Mouse (Mus musculus) ES-E14 (cell line): ENCODE data around the gene Paf1. TPM values are rescaled to one million over a fixed set of nuclear protein-coding genes. Genes with fewer than 3 reads are reported as not detected.

Experiments used
- DNase-seq: peaks from one replicate; pipeline ENCODE4 v3.0.0-alpha.2; 2013; ENCODE audit warnings: low read depth, low spot score
- H3K27ac ChIP-seq: 2 replicates; pipeline ENCODE4 v1.5.1; 2012; ENCODE audit warnings: low read depth, mild to moderate bottlenecking, low read length, moderate library complexity, mixed read lengths; ENCODE audit not compliant: poor library complexity, insufficient read depth, severe bottlenecking
- H3K36me3 ChIP-seq: 2 replicates; pipeline ENCODE4 v1.6.1; 2012; ENCODE audit warnings: mild to moderate bottlenecking, low read length, moderate library complexity, mixed read lengths; ENCODE audit not compliant: control insufficient read depth, poor library complexity, insufficient read depth, severe bottlenecking
- H3K4me1 ChIP-seq, 2 experiments: fragments of 150-350 bp in 1 of 2; sonication (generic) in 1 of 2; 2 replicates each; pipeline ENCODE4 v1.6.1; 2012; ENCODE audit warnings: low read length in 2 of 2, mild to moderate bottlenecking in 1 of 2, mixed read lengths in 1 of 2; ENCODE audit not compliant: control insufficient read depth in 2 of 2, insufficient read depth in 2 of 2, poor library complexity in 1 of 2
- H3K4me3 ChIP-seq, 2 experiments: fragments of 150-350 bp in 1 of 2; sonication (generic) in 1 of 2; 2 replicates each; pipeline ENCODE4 v1.5.1; 2012; ENCODE audit warnings: low read length in 2 of 2, low read depth in 1 of 2, mild to moderate bottlenecking in 1 of 2, mixed read lengths in 1 of 2; ENCODE audit not compliant: insufficient read depth in 1 of 2, poor library complexity in 1 of 2, severe bottlenecking in 1 of 2
- H3K9ac ChIP-seq: 2 replicates; pipeline ENCODE4 v1.6.1; 2012; ENCODE audit warnings: low read depth, mild to moderate bottlenecking, low read length, mixed read lengths; ENCODE audit not compliant: poor library complexity, insufficient read depth, severe bottlenecking
- H3K9me3 ChIP-seq: fragments of 150-350 bp; sonication (generic); 2 replicates; pipeline ENCODE4 v1.6.1; 2012; ENCODE audit warnings: low read depth, mild to moderate bottlenecking, low read length; ENCODE audit not compliant: control insufficient read depth, insufficient read depth
- CHD2 ChIP-seq: IDR thresholded peaks from 2 replicates; pipeline ENCODE4 v1.6.1; 2014; ENCODE audit warnings: mild to moderate bottlenecking, low read depth, low read length, inconsistent platforms
- HCFC1 ChIP-seq: IDR thresholded peaks from 2 replicates; pipeline ENCODE4 v1.6.1; 2012; ENCODE audit warnings: low read length, inconsistent platforms, borderline replicate concordance; ENCODE audit not compliant: insufficient read depth
- MAFK ChIP-seq: IDR thresholded peaks from 2 replicates; pipeline ENCODE4 v1.6.1; 2014; ENCODE audit warnings: mild to moderate bottlenecking, low read depth, low read length, inconsistent platforms; ENCODE audit not compliant: insufficient read depth
- ZC3H11A ChIP-seq: IDR thresholded peaks from 2 replicates; pipeline ENCODE4 v1.6.1; 2012; ENCODE audit warnings: low read depth, mild to moderate bottlenecking, inconsistent platforms, low read length, borderline replicate concordance
- ZNF384 ChIP-seq: IDR thresholded peaks from 2 replicates; pipeline ENCODE4 v1.6.1; 2012; ENCODE audit warnings: low read depth, low read length, inconsistent platforms
- in situ Hi-C, 2 experiments: fragments of 600-800 bp; cut with MboI; formaldehyde crosslinking; loops; one replicate each; pipeline ENCODE4 v1.15.1; 2025; ENCODE audit warnings: low sequenced_read_pairs in 2 of 2, inconsistent platforms in 1 of 2; ENCODE audit not compliant: unreplicated experiment in 2 of 2
- total RNA-seq: library from RNA; depleted of rRNA; stranded (reverse); fragments of 300-350 nt; gene quantifications from 2 replicates; pipeline ENCODE4 v1.2.3, GENCODE M21; 2012

The Paf1 gene
- total RNA-seq, 1 experiment = 83.9 TPM

- TF ChIP-seq ZNF384 (no peak), CHD2 (peak; percentile 62; the same call in 1 of the 2 replicates), HCFC1 (no peak), MAFK (no peak), ZC3H11A (no peak)
- peak; percentile 97 for DNase-seq
- Histone ChIP-seq H3K4me1 (peaks cover 0 to 4% of the 10 kb centered on the region in 2 experiments; a peak in 2 of 4 replicates), H3K4me3 (peak overlapping the region; percentile 70 to 93), H3K9me3 (no peaks in the 10 kb centered on the region), H3K27ac (peak overlapping the region; percentile 73), H3K36me3 (no peaks in the 10 kb centered on the region), H3K9ac (peak overlapping the region; percentile 84)
- in situ Hi-C loops = loop anchor here in 1 of 2 experiments (10.0 kb wide), 1 partner anchor 168 kb away; no protein-coding TSS in a partner anchor
Measured at GRCm38 (mm10) chr7:28436271-28436904, 43.6 kb downstream of the Paf1 start.

GRCm38 (mm10) chr7:28436932-28437570 lies 44.3 kb downstream of the Paf1 start, which contains the start of gene Gmfg:
Gene Gmfg (plus strand): TSS chr7:28437447.
- no peaks in the 10 kb centered on the region for H3K36me3 ChIP-seq
- H3K4me3 ChIP-seq = peak within 1 kb of the TSS; percentile 70 to 76
- DNase-seq = peak; percentile 85
- TF ChIP-seq ZC3H11A = no peak
- no peak for TF ChIP-seq HCFC1
- TF ChIP-seq CHD2 = no peak
- no peak for TF ChIP-seq MAFK
- no peak for TF ChIP-seq ZNF384
- H3K4me1 ChIP-seq = peaks cover 0 to 4% of the 10 kb centered on the region in 2 experiments; a peak in 2 of 4 replicates
- H3K27ac ChIP-seq = peak within 1 kb of the TSS; percentile 73
- in situ Hi-C loops = loop anchor here in 1 of 2 experiments (10.0 kb wide), 1 partner anchor 168 kb away; no protein-coding TSS in a partner anchor
- H3K9me3 ChIP-seq = no peaks in the 10 kb centered on the region
- peak within 1 kb of the TSS; percentile 75 for H3K9ac ChIP-seq

- peak; percentile 54; the same call in 1 of the 2 replicates for TF ChIP-seq ZNF384
- no peak for TF ChIP-seq MAFK
- TF ChIP-seq CHD2 = no peak
- Histone ChIP-seq H3K4me1 (peaks cover 0 to 4% of the 10 kb centered on the region in 2 experiments; a peak in 2 of 4 replicates), H3K27ac (no peak overlapping the region), H3K36me3 (no peaks in the 10 kb centered on the region), H3K9me3 (no peaks in the 10 kb centered on the region), H3K4me3 (peak overlapping the region in 1 of 2 experiments; percentile 70; a peak in 2 of 4 replicates), H3K9ac (no peak overlapping the region)
- no peak for DNase-seq
- in situ Hi-C loops = loop anchor here in 1 of 2 experiments (10.0 kb wide), 1 partner anchor 167 kb away; no protein-coding TSS in a partner anchor
Measured at GRCm38 (mm10) chr7:28437964-28438363, 45.2 kb downstream of the Paf1 start.

- Histone ChIP-seq H3K9me3 (no peaks in the 10 kb centered on the region), H3K9ac (no peak overlapping the region), H3K4me1 (peaks cover 0 to 4% of the 10 kb centered on the region in 2 experiments; a peak in 2 of 4 replicates), H3K4me3 (no peak overlapping the region), H3K27ac (no peak overlapping the region), H3K36me3 (no peaks in the 10 kb centered on the region)
- DNase-seq = no peak
- in situ Hi-C loops = loop anchor here in 1 of 2 experiments (10.0 kb wide), 1 partner anchor 166 kb away; no protein-coding TSS in a partner anchor
- TF ChIP-seq CHD2 (no peak), ZC3H11A (no peak), MAFK (no peak), HCFC1 (no peak), ZNF384 (peak; percentile 54)
Measured at GRCm38 (mm10) chr7:28438771-28439170, 46.0 kb downstream of the Paf1 start.
